Mouse (Mus musculus) left cerebral cortex, adult 2 months (tissue): ENCODE results near the gene Hyal3. TPM values are rescaled to one million over a fixed set of nuclear protein-coding genes. Genes with fewer than 3 reads are reported as not detected.

Source experiments
- DNase-seq, 2 experiments: peaks; one replicate each; pipeline ENCODE4 v3.0.0; 2021 to 2022; ENCODE audit warnings: low spot score in 2 of 2, mixed read lengths in 1 of 2; ENCODE audit errors: extremely low spot score in 1 of 2
- H3K27ac ChIP-seq: fragments of 200-600 bp; 2 replicates; pipeline ENCODE4 v1.8.1; 2022
- H3K4me3 ChIP-seq: fragments of 200-600 bp; 2 replicates; pipeline ENCODE4 v1.8.1; 2022
- CTCF ChIP-seq: fragments of 200-600 bp; IDR thresholded peaks from 2 replicates; pipeline ENCODE4 v1.8.1; 2022; ENCODE audit warnings: antibody characterized with exemption, mild to moderate bottlenecking, moderate library complexity
- intact Hi-C: fragments of 180-260 bp; cut with DNase I; formaldehyde crosslinking; loops from one replicate; pipeline ENCODE4 v1.15.1; 2025
- long read RNA-seq, 2 experiments: library from polyadenylated mRNA; stranded (forward); transcript quantifications; one replicate each; pipeline ENCODE4 v2.0.0; 2021; ENCODE audit warnings: borderline mapping rate in 2 of 2
- total RNA-seq, 2 experiments: library from RNA; stranded (reverse); gene quantifications; 2 replicates each; pipeline ENCODE4 v1.2.3; 2021

Hyal3 gene
- total RNA-seq: 1 to 10 TPM in 1 of 2 experiments, under 1 TPM in 1; 0.97 to 1.2 TPM
- long read RNA-seq, experiment 1, partial matches to known transcripts: 0 of 4 reads
- long read RNA-seq, experiment 1, other reads (novel, unspliced or antisense): 1 of 4 reads
- long read RNA-seq, experiment 2, partial matches to known transcripts: 1 of 1 reads
- long read RNA-seq, experiment 2, other reads (novel, unspliced or antisense): 0 of 1 reads

- Histone ChIP-seq H3K27ac (peak within 1 kb of the TSS; percentile 90), H3K4me3 (peak within 1 kb of the TSS; percentile 80)
- DNase-seq: peak; percentile 82 to 85
- no peak for TF ChIP-seq CTCF
- intact Hi-C loops: no loop called here
These were observed at the start of gene Hyal3 for GRCm38 (mm10) chr9:107580501-107581317. Gene Hyal3, plus strand, starts transcription at chr9:107580818.

- peak; percentile 34 for TF ChIP-seq CTCF
- intact Hi-C loops: loop anchor here (10.0 kb wide), 1 partner anchor 649 kb away; the partner anchor contains the start of gene Rbm15b
- peak within 1 kb of the TSS; percentile 69 for H3K4me3 ChIP-seq
- peak; percentile 90 to 94 for DNase-seq
- peak within 1 kb of the TSS; percentile 92 for H3K27ac ChIP-seq
These were observed 46.7 kb upstream of the Hyal3 start, which contains the start of gene Tmem115 for GRCm38 (mm10) chr9:107533791-107534407. Gene Tmem115, plus strand, starts transcription at chr9:107533945.

- DNase-seq: no peak
- intact Hi-C loops: loop anchor here (10.0 kb wide), 1 partner anchor 650 kb away; the partner anchor contains the start of gene Rbm15b
- H3K4me3 ChIP-seq: peak overlapping the region; percentile 69
- peak overlapping the region; percentile 92 for H3K27ac ChIP-seq
- no peak for TF ChIP-seq CTCF
These were observed 46.0 kb upstream of the Hyal3 start for GRCm38 (mm10) chr9:107534408-107535202.

GRCm38 (mm10) chr9:107538231-107538630, 42.4 kb upstream of the Hyal3 start:
- no peak overlapping the region for H3K27ac ChIP-seq
- intact Hi-C loops: loop anchor here (10.0 kb wide), 1 partner anchor 653 kb away; the partner anchor contains the start of gene Rbm15b
- no peak for DNase-seq

DNA sequence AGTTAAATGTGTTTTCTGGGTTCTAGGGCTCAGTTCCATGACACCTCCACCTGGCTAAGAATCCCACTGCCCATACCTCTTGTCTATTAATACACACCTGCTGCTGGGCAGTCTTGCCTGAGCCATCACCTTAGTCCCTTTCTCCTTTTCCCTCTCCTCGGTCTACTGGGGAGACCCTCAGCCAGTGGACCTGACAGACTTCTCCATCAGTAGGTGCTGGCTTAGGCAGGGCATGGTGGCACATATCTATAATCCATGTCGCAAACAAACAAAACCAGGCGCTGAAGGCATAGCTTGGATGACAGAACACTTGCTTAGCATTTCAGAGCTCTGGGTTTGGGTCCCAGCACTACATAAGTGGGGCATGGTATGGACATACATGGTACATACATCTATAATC, 41.9 kb upstream of the Hyal3 start:
- intact Hi-C loops: loop anchor here (10.0 kb wide), 1 partner anchor 654 kb away; the partner anchor contains the start of gene Rbm15b
- no peak overlapping the region for H3K4me3 ChIP-seq
- TF ChIP-seq CTCF: no peak

More at GRCm38 (mm10) chr9:107538231-107538630, 42.4 kb upstream of the Hyal3 start:
- H3K4me3 ChIP-seq: no peak overlapping the region
- TF ChIP-seq CTCF: no peak

GRCm38 (mm10) chr9:107539940-107540339, 40.7 kb upstream of the Hyal3 start:
- intact Hi-C loops: loop anchor here (10.0 kb wide), 1 partner anchor 655 kb away; the partner anchor contains the start of gene Rbm15b

More for the DNA sequence above, 41.9 kb upstream of the Hyal3 start:
- H3K27ac ChIP-seq: no peak overlapping the region
- DNase-seq: no peak

GRCm38 (mm10) chr9:107540420-107540819, 40.2 kb upstream of the Hyal3 start:
- Histone ChIP-seq H3K27ac (no peak overlapping the region), H3K4me3 (no peak overlapping the region)
- DNase-seq: no peak
- intact Hi-C loops: no loop called here
- TF ChIP-seq CTCF: no peak

More at GRCm38 (mm10) chr9:107539940-107540339, 40.7 kb upstream of the Hyal3 start:
- Histone ChIP-seq H3K4me3 (no peak overlapping the region), H3K27ac (no peak overlapping the region)
- TF ChIP-seq CTCF: no peak
- no peak for DNase-seq

GRCm38 (mm10) chr9:107541005-107541404, 39.6 kb upstream of the Hyal3 start:
- TF ChIP-seq CTCF: no peak
- intact Hi-C loops: no loop called here
- no peak for DNase-seq
- H3K4me3 ChIP-seq: peak overlapping the region; percentile 95
- peak overlapping the region; percentile 95 for H3K27ac ChIP-seq

DNA sequence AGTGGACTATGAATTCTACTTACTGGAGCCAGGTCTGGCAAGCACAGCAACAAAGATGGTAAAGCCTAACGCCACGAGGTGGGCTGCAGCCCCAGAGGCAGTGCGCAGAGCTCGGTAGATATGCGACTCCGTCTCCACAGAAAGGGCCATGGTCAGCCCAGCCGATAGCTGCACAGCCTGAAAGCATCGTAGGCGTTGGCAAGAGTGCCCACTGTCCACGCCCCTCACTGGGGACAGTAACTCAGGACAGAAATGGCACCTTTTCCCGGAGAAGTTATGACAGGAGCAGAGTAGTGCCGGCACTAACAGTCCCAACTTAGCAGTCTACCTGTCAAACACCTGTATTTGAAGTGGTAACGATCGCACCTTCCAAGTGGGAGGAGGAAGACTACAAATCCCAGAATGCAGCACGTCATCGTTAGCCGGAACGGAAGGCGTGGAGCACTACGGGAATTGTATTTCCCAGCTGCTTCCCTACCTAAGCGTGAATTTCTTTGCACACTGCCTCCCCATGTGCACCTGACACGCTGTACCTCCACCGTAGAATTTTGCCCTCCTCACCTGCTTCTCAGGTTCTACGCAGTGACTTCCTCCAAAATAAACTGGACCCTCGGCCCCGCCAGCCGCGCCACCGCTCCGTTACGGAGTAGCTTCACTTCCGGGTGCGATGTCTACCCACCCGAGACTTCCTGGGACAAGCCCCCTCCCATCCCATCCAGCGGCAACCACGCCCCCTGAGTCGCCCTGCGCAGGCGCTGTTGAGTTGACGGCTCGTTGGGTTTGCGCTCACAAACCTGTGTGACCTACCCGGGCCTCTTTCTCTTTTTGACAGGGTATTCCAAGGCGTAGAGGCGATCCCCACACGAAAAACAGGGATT, 38.9 kb upstream of the Hyal3 start, which contains the start of the genes Cyb561d2 and Nprl2:
Gene Cyb561d2, minus strand, starts transcription at position 720 of the 878 bp plus-strand sequence.
Gene Nprl2, plus strand, starts transcription at position 753 of the 878 bp plus-strand sequence.
- intact Hi-C loops: no loop called here
- peak; percentile 91 to 94 for DNase-seq
- Histone ChIP-seq H3K4me3 (peak within 1 kb of the TSS; percentile 95), H3K27ac (peak within 1 kb of the TSS; percentile 95)
- no peak; the same call in 1 of the 2 replicates for TF ChIP-seq CTCF

- Histone ChIP-seq H3K4me3 (peak overlapping the region; percentile 95), H3K27ac (peak overlapping the region; percentile 95)
- no peak for DNase-seq
- intact Hi-C loops: no loop called here
- no peak for TF ChIP-seq CTCF
These were observed 38.3 kb upstream of the Hyal3 start for GRCm38 (mm10) chr9:107542352-107542686.
